Comparison of ENCODE assay signal across 8 mouse cellular contexts in the genomic region with DNA sequence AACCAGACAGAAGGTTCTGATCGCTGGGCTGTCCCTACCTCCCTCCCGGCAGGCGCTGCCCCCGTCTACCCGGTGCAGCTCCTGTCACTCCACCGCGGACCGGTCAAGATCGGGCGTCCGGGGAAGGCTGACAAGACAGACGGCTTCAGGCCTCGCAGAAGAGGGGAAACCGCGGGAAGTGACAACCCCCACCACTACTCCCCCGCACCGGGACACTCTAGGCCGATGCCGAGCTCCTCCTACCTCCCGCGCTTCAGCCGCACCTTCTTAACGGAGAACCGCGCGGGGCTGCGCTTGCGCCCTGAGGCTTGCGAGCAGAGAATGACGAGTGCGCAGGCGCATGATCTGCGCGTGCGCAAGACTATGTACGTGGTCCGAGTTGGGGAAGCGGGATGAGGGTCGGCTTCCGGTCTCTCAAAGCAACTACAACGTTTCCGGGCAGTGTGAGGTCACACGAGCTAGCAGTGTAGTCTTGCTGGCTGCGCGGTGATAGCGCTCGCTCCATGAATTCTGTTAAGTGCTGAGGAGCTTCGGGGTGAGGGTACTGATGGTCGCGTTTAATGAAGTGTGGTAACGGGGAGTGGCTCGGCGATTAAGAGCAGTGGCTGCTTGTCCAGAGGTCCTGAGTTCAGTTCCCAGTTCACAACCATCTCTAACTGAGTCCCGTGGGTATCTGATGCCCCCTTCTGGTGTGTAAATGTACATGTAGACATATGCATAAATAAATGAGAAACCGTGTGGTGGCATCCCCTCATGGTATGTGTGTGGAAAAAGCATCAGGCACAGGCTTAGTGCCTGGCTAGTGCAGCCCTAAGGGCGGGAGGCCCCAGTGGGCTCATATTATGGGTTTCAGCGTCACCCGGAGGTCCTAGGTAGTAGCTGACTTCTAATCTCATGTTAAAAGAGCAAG. TPM values are rescaled to one million over a fixed set of nuclear protein-coding genes. Genes with fewer than 3 reads are reported as not detected.
A peak's percentile ranks its signal among the peaks of the same experiment; 100 is the strongest.
DNase-seq lines count a peak whose midpoint lies in the region; ATAC-seq and TF ChIP-seq lines count a peak whose summit lies in the region.

TSS of gene Slx4 (minus strand) at position 282 of the 910 bp plus-strand sequence.

- peak within 1 kb of the TSS; percentile 100 for H3K4me3 ChIP-seq in E14TG2a.4 (replicated peaks; ENCODE audit: low read length)
- peak within 1 kb of the TSS; percentile 81 for H3K4me3 ChIP-seq in forebrain, embryonic 12.5 days (replicated peaks)
- peak within 1 kb of the TSS; percentile 72 for H3K4me3 ChIP-seq in heart, postnatal 0 days (ENCODE audit: low read depth, low read length)
- H3K4me3 ChIP-seq in liver, embryonic 16.5 days (ENCODE audit: low read depth, low read length) = peak within 1 kb of the TSS; percentile 91
- peak within 1 kb of the TSS; percentile 90 for H3K4me3 ChIP-seq in neural tube, embryonic 13.5 days
- peak within 1 kb of the TSS; percentile 94 for H3K4me3 ChIP-seq in testis, adult 2 months (ENCODE audit: control insufficient read depth, low read depth, low read length)

- peak within 1 kb of the TSS; percentile 75 for H3K4me2 ChIP-seq in forebrain, embryonic 12.5 days
- H3K4me2 ChIP-seq in heart, postnatal 0 days (ENCODE audit: low read depth, low read length) = peak within 1 kb of the TSS; percentile 92
- peak within 1 kb of the TSS; percentile 85 for H3K4me2 ChIP-seq in liver, embryonic 16.5 days (ENCODE audit: low read depth, low read length)
- H3K4me2 ChIP-seq in neural tube, embryonic 13.5 days = peak within 1 kb of the TSS; percentile 93

- under 1% methylated on average over 58 of the region's 58 CpGs for WGBS in forebrain, embryonic 12.5 days
- WGBS in heart, postnatal 0 days = 2% methylated on average over 58 of the region's 58 CpGs
- 1% methylated on average over 58 of the region's 58 CpGs for WGBS in liver, embryonic 16.5 days (ENCODE audit: insufficient replicate concordance)
- 1% methylated on average over 49 of the region's 58 CpGs for WGBS in neural tube, embryonic 13.5 days

- TF ChIP-seq EP300 in heart, postnatal 0 days (IDR thresholded peaks at IDR 0.05; ENCODE audit: low read depth) = no peak

- H3K36me3 ChIP-seq in E14TG2a.4 (ENCODE audit: insufficient read depth, low read length) = peaks cover 33% of the 10 kb centered on the region
- H3K36me3 ChIP-seq in forebrain, embryonic 12.5 days (replicated peaks) = peaks cover 25% of the 10 kb centered on the region
- H3K36me3 ChIP-seq in heart, postnatal 0 days (replicated peaks; ENCODE audit: control insufficient read depth, insufficient read depth, low read length) = peaks cover 28% of the 10 kb centered on the region
- H3K36me3 ChIP-seq in liver, embryonic 16.5 days (ENCODE audit: control insufficient read depth, insufficient read depth) = peaks cover 11% of the 10 kb centered on the region
- H3K36me3 ChIP-seq in neural tube, embryonic 13.5 days = peaks cover 25% of the 10 kb centered on the region
- H3K36me3 ChIP-seq in testis, adult 2 months (ENCODE audit: control insufficient read depth, insufficient read depth, low read length) = peaks cover 2% of the 10 kb centered on the region

- peak within 1 kb of the TSS; percentile 92 for H3K9ac ChIP-seq in forebrain, embryonic 12.5 days
- H3K9ac ChIP-seq in heart, postnatal 0 days (replicated peaks; ENCODE audit: low read depth, low read length) = peak within 1 kb of the TSS; percentile 68
- peak within 1 kb of the TSS; percentile 88 for H3K9ac ChIP-seq in liver, embryonic 16.5 days (ENCODE audit: low read depth, low read length)
- peak within 1 kb of the TSS; percentile 95 for H3K9ac ChIP-seq in neural tube, embryonic 13.5 days

- TF ChIP-seq CTCF in E14TG2a.4 (conservative IDR thresholded peaks at IDR 0.05; ENCODE audit: low read length) = 0 out of 2 replicates have a peak, but pooled peaks have one; percentile 19
- TF ChIP-seq CTCF in heart, postnatal 0 days (IDR thresholded peaks at IDR 0.05; ENCODE audit: low read depth) = peak; percentile 32; the same call in 1 of the 2 replicates
- TF ChIP-seq CTCF in testis, adult 2 months (IDR thresholded peaks at IDR 0.05; ENCODE audit: control insufficient read depth, insufficient read depth, insufficient replicate concordance, low read depth, low read length) = no peak; the same call in 1 of the 2 replicates

- H3K27me3 ChIP-seq in E14TG2a.4 (ENCODE audit: insufficient read depth, low read length) = no peaks in the 10 kb centered on the region
- no peaks in the 10 kb centered on the region for H3K27me3 ChIP-seq in forebrain, embryonic 12.5 days
- H3K27me3 ChIP-seq in heart, postnatal 0 days (ENCODE audit: control insufficient read depth, insufficient read depth, low read length) = no peaks in the 10 kb centered on the region
- H3K27me3 ChIP-seq in liver, embryonic 16.5 days (ENCODE audit: control insufficient read depth, insufficient read depth, low read depth, low read length) = no peaks in the 10 kb centered on the region
- H3K27me3 ChIP-seq in neural tube, embryonic 13.5 days = no peaks in the 10 kb centered on the region
- H3K27me3 ChIP-seq in testis, adult 2 months (ENCODE audit: control insufficient read depth, insufficient read depth, low read length) = no peaks in the 10 kb centered on the region

- peaks cover 43% of the 10 kb centered on the region for H3K4me1 ChIP-seq in E14TG2a.4 (replicated peaks; ENCODE audit: low read depth, low read length)
- H3K4me1 ChIP-seq in forebrain, embryonic 12.5 days = peaks cover 14% of the 10 kb centered on the region
- H3K4me1 ChIP-seq in heart, postnatal 0 days (ENCODE audit: control insufficient read depth, insufficient read depth) = peaks cover 9% of the 10 kb centered on the region; the same call in 1 of the 2 replicates
- peaks cover 20% of the 10 kb centered on the region for H3K4me1 ChIP-seq in liver, embryonic 16.5 days (ENCODE audit: control insufficient read depth, low read depth, low read length)
- H3K4me1 ChIP-seq in neural tube, embryonic 13.5 days (replicated peaks) = peaks cover 22% of the 10 kb centered on the region
- H3K4me1 ChIP-seq in testis, adult 2 months (ENCODE audit: control insufficient read depth, insufficient read depth, low read length) = 0 out of 2 replicates have a peak, but pooled peaks cover 2% of the 10 kb centered on the region

- TF ChIP-seq POLR2A in testis, adult 2 months (IDR thresholded peaks at IDR 0.05; ENCODE audit: control insufficient read depth, low read depth, low read length) = peak; percentile 96

- H3K9me3 ChIP-seq in E14TG2a.4 (ENCODE audit: low read length) = peaks cover 12% of the 10 kb centered on the region
- no peaks in the 10 kb centered on the region for H3K9me3 ChIP-seq in forebrain, embryonic 12.5 days
- no peaks in the 10 kb centered on the region for H3K9me3 ChIP-seq in heart, postnatal 0 days (replicated peaks; ENCODE audit: control insufficient read depth, low read length)
- H3K9me3 ChIP-seq in liver, embryonic 16.5 days (replicated peaks; ENCODE audit: control insufficient read depth, low read length) = no peaks in the 10 kb centered on the region
- H3K9me3 ChIP-seq in neural tube, embryonic 13.5 days = no peaks in the 10 kb centered on the region

- ATAC-seq in forebrain, embryonic 12.5 days (ENCODE audit: low FRiP score) = peak; percentile 97
- ATAC-seq in heart, postnatal 0 days (ENCODE audit: insufficient read depth, low read depth) = peak; percentile 97
- ATAC-seq in liver, embryonic 16.5 days (ENCODE audit: low read depth) = peak; percentile 96
- ATAC-seq in neural tube, embryonic 13.5 days (ENCODE audit: low read depth) = peak; percentile 98

- H3K27ac ChIP-seq in forebrain, embryonic 12.5 days = peak within 1 kb of the TSS; percentile 86
- H3K27ac ChIP-seq in heart, postnatal 0 days (ENCODE audit: low read depth) = peak within 1 kb of the TSS; percentile 80
- peak within 1 kb of the TSS; percentile 89 for H3K27ac ChIP-seq in liver, embryonic 16.5 days (ENCODE audit: low read length)
- H3K27ac ChIP-seq in neural tube, embryonic 13.5 days (replicated peaks) = peak within 1 kb of the TSS; percentile 91
- H3K27ac ChIP-seq in testis, adult 2 months (ENCODE audit: control insufficient read depth, insufficient read depth, low read depth, low read length) = peak within 1 kb of the TSS; percentile 93

- DNase-seq in c-Kit-positive CD71-positive TER-119-positive erythroid progenitor cells, embryonic 14.5 days (ENCODE audit: low spot score) = peak; percentile 97
- peak; percentile 97 for DNase-seq in heart, postnatal 0 days (ENCODE audit: low spot score)
- DNase-seq in kidney, postnatal 4 days = peak; percentile 94 to 97

RNA-seq across cellular contexts. Expression of gene Slx4, which starts in this region (rescaled TPM):
- polyA plus RNA-seq in forebrain, embryonic 12.5 days (2016; fragmentation: Nextera tagmentation; extraction: Ambion mirVana) = 29.5 and 31.3 TPM in 2 replicates
- 4.4 and 5.4 TPM in 2 replicates for total RNA-seq in heart, postnatal 0 days (2014; rRNA removed; ENCODE audit: low replicate concordance)
- 3.0 and 3.2 TPM in 2 replicates for polyA plus RNA-seq in heart, postnatal 0 days (2015; fragmentation: Nextera tagmentation; extraction: Ambion mirVana)
- 7.9 and 8.3 TPM in 2 replicates for polyA plus RNA-seq in liver, embryonic 16.5 days (2015; fragmentation: Nextera tagmentation; extraction: Ambion mirVana)
- 18.9 and 22.3 TPM in 2 replicates for polyA plus RNA-seq in neural tube, embryonic 13.5 days (2015; fragmentation: Nextera tagmentation; extraction: Ambion mirVana)
- 175 and 188 TPM in 2 replicates for polyA plus RNA-seq in testis, adult 2 months (2012; rRNA removed)

Comparison
In these comparisons a context has a peak if more than half of its experiments do, and no peak if none do; other contexts are left out.
1. Peak in every context shown above with its lines: DNase-seq, ATAC-seq, H3K4me3 ChIP-seq and H3K27ac ChIP-seq.